Mouse (Mus musculus) MEL (cell line): ENCODE data around the gene Ubtd2. TPM values are rescaled to one million over a fixed set of nuclear protein-coding genes. Genes with fewer than 3 reads are reported as not detected.

Source experiments
- DNase-seq: peaks from one replicate; pipeline ENCODE4 v3.0.0; 2011; ENCODE audit warnings: low read depth, low spot score
- H3K27ac ChIP-seq: 2 replicates; pipeline ENCODE4 v1.5.1; 2012; ENCODE audit warnings: low read depth, mild to moderate bottlenecking, control low read depth, low read length, moderate library complexity; ENCODE audit not compliant: control insufficient read depth
- H3K27me3 ChIP-seq, 2 experiments: fragments of 150-350 bp in 1 of 2; sonication (generic) in 1 of 2; 2 replicates each; pipeline ENCODE4 v1.6.1; 2012; ENCODE audit warnings: low read length in 2 of 2, mild to moderate bottlenecking in 2 of 2, improper control_type of control experiment in 1 of 2, moderate library complexity in 1 of 2; ENCODE audit not compliant: insufficient read depth in 2 of 2, control insufficient read depth in 1 of 2
- H3K36me3 ChIP-seq, 2 experiments: 2 replicates each; pipeline ENCODE4 v1.6.1; 2012 to 2014; ENCODE audit warnings: low read length in 2 of 2, improper control_type of control experiment in 1 of 2, inconsistent platforms in 1 of 2, mild to moderate bottlenecking in 1 of 2; ENCODE audit not compliant: insufficient read depth in 2 of 2, control insufficient read depth in 1 of 2
- H3K4me1 ChIP-seq, 2 experiments: fragments of 150-350 bp in 1 of 2; sonication (generic) in 1 of 2; 2 replicates each; pipeline ENCODE4 v1.6.1; 2012; ENCODE audit warnings: low read length in 2 of 2, improper control_type of control experiment in 1 of 2, mild to moderate bottlenecking in 1 of 2; ENCODE audit not compliant: insufficient read depth in 2 of 2, control insufficient read depth in 1 of 2
- H3K4me3 ChIP-seq, 2 experiments: fragments of 150-350 bp in 1 of 2; sonication (generic) in 1 of 2; 2 replicates each; pipeline ENCODE4 v1.5.1; 2012; ENCODE audit warnings: low read depth in 2 of 2, low read length in 2 of 2, mild to moderate bottlenecking in 2 of 2, moderate library complexity in 2 of 2, control low read depth in 1 of 2, improper control_type of control experiment in 1 of 2; ENCODE audit not compliant: control insufficient read depth in 1 of 2, insufficient read depth in 1 of 2
- H3K79me2 ChIP-seq: 2 replicates; pipeline ENCODE4 v1.6.1; 2012; ENCODE audit warnings: mild to moderate bottlenecking, low read length, moderate library complexity; ENCODE audit not compliant: control insufficient read depth, poor library complexity, insufficient read depth
- H3K9ac ChIP-seq: 2 replicates; pipeline ENCODE4 v1.6.1; 2012; ENCODE audit warnings: low read depth, mild to moderate bottlenecking, control low read depth, low read length, moderate library complexity; ENCODE audit not compliant: control insufficient read depth, poor library complexity, severe bottlenecking
- H3K9me3 ChIP-seq: fragments of 150-350 bp; sonication (generic); replicated peaks from 2 replicates; pipeline ENCODE4 v1.6.1; 2012; ENCODE audit warnings: mild to moderate bottlenecking, low read length, improper control_type of control experiment, moderate library complexity; ENCODE audit not compliant: insufficient read depth
- GABPA ChIP-seq: IDR thresholded peaks from 2 replicates; pipeline ENCODE4 v1.6.1; 2012; ENCODE audit warnings: low read depth, mild to moderate bottlenecking, inconsistent platforms, low read length, improper control_type of control experiment, moderate library complexity
- GATA1 ChIP-seq: IDR thresholded peaks from 2 replicates; pipeline ENCODE4 v1.6.1; 2011; ENCODE audit warnings: low read depth, low read length, improper control_type of control experiment
- MXI1 ChIP-seq: IDR thresholded peaks from 2 replicates; pipeline ENCODE4 v1.6.1; 2011; ENCODE audit warnings: mild to moderate bottlenecking, low read depth, low read length, improper control_type of control experiment
- MYC ChIP-seq: IDR thresholded peaks from 2 replicates; pipeline ENCODE4 v1.6.1; 2011; ENCODE audit warnings: low read depth, mild to moderate bottlenecking, low read length, improper control_type of control experiment, moderate library complexity
- POLR2A ChIP-seq, 2 experiments: IDR thresholded peaks; 2 replicates each; pipeline ENCODE4 v1.6.1; 2011 to 2012; ENCODE audit warnings: low read length in 2 of 2, mild to moderate bottlenecking in 2 of 2, control low read depth in 1 of 2, improper control_type of control experiment in 1 of 2, low read depth in 1 of 2, moderate library complexity in 1 of 2; ENCODE audit not compliant: control insufficient read depth in 1 of 2, insufficient read depth in 1 of 2, poor library complexity in 1 of 2
- POLR2AphosphoS5 ChIP-seq: IDR thresholded peaks from 2 replicates; pipeline ENCODE4 v1.6.1; 2012; ENCODE audit warnings: low read depth, borderline replicate concordance, mild to moderate bottlenecking, inconsistent platforms, low read length, moderate library complexity, mixed read lengths
- RAD21 ChIP-seq: IDR thresholded peaks from 2 replicates; pipeline ENCODE4 v1.6.1; 2011; ENCODE audit warnings: mild to moderate bottlenecking, low read depth, low read length, improper control_type of control experiment
- SMC3 ChIP-seq: IDR thresholded peaks from 2 replicates; pipeline ENCODE4 v1.6.1; 2011; ENCODE audit warnings: low read depth, low read length, improper control_type of control experiment
- TAL1 ChIP-seq: IDR thresholded peaks from 2 replicates; pipeline ENCODE4 v1.6.1; 2012; ENCODE audit warnings: mild to moderate bottlenecking, inconsistent platforms, low read length, moderate library complexity, mixed read lengths
- TCF12 ChIP-seq: IDR thresholded peaks from 2 replicates; pipeline ENCODE4 v1.6.1; 2014; ENCODE audit warnings: low read depth, mild to moderate bottlenecking, inconsistent platforms, low read length, improper control_type of control experiment, moderate library complexity
- ZC3H11A ChIP-seq: IDR thresholded peaks from 2 replicates; pipeline ENCODE4 v1.6.1; 2012; ENCODE audit warnings: low read depth, mild to moderate bottlenecking, inconsistent platforms, low read length, improper control_type of control experiment
- ZKSCAN1 ChIP-seq: IDR thresholded peaks from 2 replicates; pipeline ENCODE4 v1.6.1; 2012; ENCODE audit warnings: low read depth, mild to moderate bottlenecking, inconsistent platforms, low read length, improper control_type of control experiment, moderate library complexity
- ZNF384 ChIP-seq: IDR thresholded peaks from 2 replicates; pipeline ENCODE4 v1.6.1; 2012; ENCODE audit warnings: low read depth, mild to moderate bottlenecking, inconsistent platforms, low read length, improper control_type of control experiment
- polyA plus RNA-seq, 2 experiments: library from polyadenylated mRNA; stranded (reverse) in 1 of 2; unstranded in 1 of 2; fragments of >175 nt in 1 of 2; fragments of >200 nt in 1 of 2; gene quantifications; 2 replicates each; pipeline versions ENCODE4 v1.2.1 to v1.2.4; 2012; ENCODE audit warnings: low replicate concordance in 2 of 2, low read depth in 1 of 2; ENCODE audit not compliant: insufficient read length in 2 of 2, insufficient read depth in 1 of 2, missing spikeins in 1 of 2
- total RNA-seq: library from RNA; depleted of rRNA; stranded (reverse); fragments of 300-350 nt; gene quantifications from 2 replicates; pipeline ENCODE4 v1.2.3, GENCODE M21; 2012

Gene Ubtd2
- total and polyA plus RNA-seq, 3 experiments: 25.7 to 28.7 TPM; not detected in 1

- H3K4me3 ChIP-seq: no peak overlapping the region
- no peak overlapping the region for H3K9ac ChIP-seq
- H3K27ac ChIP-seq: no peak overlapping the region
- no peaks in the 10 kb centered on the region for H3K27me3 ChIP-seq
- DNase-seq: no peak
- H3K9me3 ChIP-seq: no peaks in the 10 kb centered on the region
- no peaks in the 10 kb centered on the region for H3K79me2 ChIP-seq
- no peaks in the 10 kb centered on the region; a peak in 2 of 4 replicates for H3K36me3 ChIP-seq
- TF ChIP-seq TAL1 (no peak), SMC3 (no peak), GABPA (no peak), POLR2AphosphoS5 (no peak), RAD21 (no peak), ZC3H11A (no peak), TCF12 (no peak), GATA1 (no peak), MYC (no peak)
- H3K4me1 ChIP-seq: no peaks in the 10 kb centered on the region
Measured at GRCm38 (mm10) chr11:32407863-32408262, 47.3 kb upstream of the Ubtd2 start.

GRCm38 (mm10) chr11:32409052-32409451 is 46.1 kb upstream of the Ubtd2 start:
- Histone ChIP-seq H3K9ac (no peak overlapping the region), H3K4me3 (no peak overlapping the region), H3K4me1 (no peaks in the 10 kb centered on the region), H3K36me3 (no peaks in the 10 kb centered on the region; a peak in 2 of 4 replicates), H3K79me2 (no peaks in the 10 kb centered on the region), H3K27ac (no peak overlapping the region), H3K9me3 (no peaks in the 10 kb centered on the region), H3K27me3 (no peaks in the 10 kb centered on the region)
- TF ChIP-seq ZNF384: peak; percentile 83
- no peak for TF ChIP-seq POLR2A (IDR thresholded peaks at IDR 0.05; ENCODE audit: control insufficient read depth in 1 of 2, insufficient read depth in 1 of 2, low read depth in 1 of 2, low read length in 2 of 2, poor library complexity in 1 of 2)
- no peak for DNase-seq

GRCm38 (mm10) chr11:32409823-32410562 is 45.2 kb upstream of the Ubtd2 start:
- no peak for DNase-seq
- Histone ChIP-seq H3K27ac (no peak overlapping the region), H3K4me1 (no peaks in the 10 kb centered on the region), H3K9me3 (no peaks in the 10 kb centered on the region), H3K79me2 (no peaks in the 10 kb centered on the region), H3K4me3 (no peak overlapping the region), H3K9ac (no peak overlapping the region), H3K36me3 (no peaks in the 10 kb centered on the region; a peak in 2 of 4 replicates), H3K27me3 (no peaks in the 10 kb centered on the region)
- TF ChIP-seq MXI1 (no peak), ZKSCAN1 (no peak)
